Mouse (Mus musculus): ENCODE results near the gene Fbxl7.

The Fbxl7 gene

GRCm38 (mm10) chr15:26533997-26534700 lies 361.2 kb downstream of the Fbxl7 start:
- TF ChIP-seq GATA4 (IDR thresholded peaks at IDR 0.05; ENCODE audit: insufficient replicate concordance, low read length): no peak

- TF ChIP-seq GATA4 (IDR thresholded peaks at IDR 0.05; ENCODE audit: insufficient replicate concordance, low read length): no peak
These were observed 376.2 kb downstream of the Fbxl7 start for GRCm38 (mm10) chr15:26519220-26519631.

GRCm38 (mm10) chr15:26501024-26501423 lies 394.4 kb downstream of the Fbxl7 start:
- no peak for TF ChIP-seq GATA4 (IDR thresholded peaks at IDR 0.05; ENCODE audit: insufficient replicate concordance, low read length)
